Mouse (Mus musculus): ENCODE measurements around the gene Atp5g1.
"Not testable (repeated sequence)": the region's sequence is repeated elsewhere in the genome, so short reads cannot be mapped to it uniquely, and the experiment has no call there.

Gene Atp5g1

GRCm38 (mm10) chr11:96075509-96076220, at the start of gene Atp5g1:
Gene Atp5g1, minus strand, starts transcription at chr11:96075670.
- DNase-seq (ENCODE audit: low read depth, low spot score): peak; percentile 100

GRCm38 (mm10) chr11:96124052-96124914, 48.8 kb upstream of the Atp5g1 start:
- DNase-seq (ENCODE audit: low read depth, low spot score): peak; percentile 50

GRCm38 (mm10) chr11:96122806-96123205, 47.3 kb upstream of the Atp5g1 start:
- DNase-seq (ENCODE audit: low read depth, low spot score): not testable (repeated sequence)

DNA sequence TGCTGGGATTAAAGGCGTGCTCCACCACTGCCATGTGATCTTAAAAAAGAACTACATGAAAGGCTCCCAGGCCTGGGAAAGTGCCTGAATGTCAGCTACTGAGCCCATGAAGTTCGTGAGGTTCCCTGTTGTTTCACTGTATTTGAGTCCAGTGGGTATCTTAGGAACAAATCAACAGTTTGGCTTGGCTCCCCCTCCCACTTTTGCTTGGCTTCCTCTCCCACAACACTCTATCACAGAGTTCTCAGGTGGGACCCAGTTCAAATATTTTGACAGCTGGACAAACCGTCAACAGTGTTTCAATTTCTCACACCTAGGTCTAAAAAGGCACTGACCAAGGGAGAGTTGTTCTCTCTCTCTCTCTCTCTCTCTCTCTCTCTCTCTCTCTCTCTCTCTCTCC, 43.9 kb upstream of the Atp5g1 start:
- DNase-seq (ENCODE audit: low read depth, low spot score): no peak

DNA sequence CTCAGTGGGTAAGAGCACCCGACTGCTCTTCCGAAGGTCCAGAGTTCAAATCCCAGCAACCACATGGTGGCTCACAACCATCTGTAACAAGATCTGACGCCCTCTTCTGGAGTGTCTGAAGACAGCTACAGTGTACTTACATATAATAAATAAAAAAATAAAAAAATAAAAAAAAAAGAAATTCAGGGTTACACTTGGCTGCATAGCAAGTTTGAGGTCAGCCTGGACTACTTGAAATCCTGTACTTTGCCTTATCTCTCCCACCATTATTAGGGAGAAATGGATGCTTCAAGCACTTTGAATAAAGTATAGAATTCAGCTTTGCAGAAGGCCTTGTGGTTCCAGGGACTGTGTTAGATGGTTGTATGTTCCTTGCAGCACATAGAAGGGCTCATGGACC, 41.5 kb upstream of the Atp5g1 start:
- not testable (repeated sequence) for DNase-seq (ENCODE audit: low read depth, low spot score)

DNA sequence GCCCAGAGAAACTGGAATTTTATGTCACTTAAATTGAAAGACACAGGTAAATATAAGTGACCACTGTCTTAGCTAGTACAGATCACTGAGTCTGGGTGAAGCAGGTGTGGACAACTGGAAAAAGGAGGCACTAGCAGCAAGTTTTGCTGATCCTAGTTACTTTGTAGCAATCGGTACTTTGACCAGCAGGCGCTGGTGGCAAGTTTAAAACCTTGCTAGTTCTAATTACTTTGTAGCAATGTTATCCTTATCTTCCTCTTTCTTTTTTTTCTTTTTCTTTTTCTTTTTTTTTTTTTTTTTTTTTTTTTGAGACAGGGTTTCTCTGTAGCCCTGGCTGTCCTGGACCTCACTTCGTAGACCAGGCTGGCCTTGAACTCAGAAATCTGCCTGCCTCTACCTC, 40.6 kb upstream of the Atp5g1 start:
- no peak for DNase-seq (ENCODE audit: low read depth, low spot score)

DNA sequence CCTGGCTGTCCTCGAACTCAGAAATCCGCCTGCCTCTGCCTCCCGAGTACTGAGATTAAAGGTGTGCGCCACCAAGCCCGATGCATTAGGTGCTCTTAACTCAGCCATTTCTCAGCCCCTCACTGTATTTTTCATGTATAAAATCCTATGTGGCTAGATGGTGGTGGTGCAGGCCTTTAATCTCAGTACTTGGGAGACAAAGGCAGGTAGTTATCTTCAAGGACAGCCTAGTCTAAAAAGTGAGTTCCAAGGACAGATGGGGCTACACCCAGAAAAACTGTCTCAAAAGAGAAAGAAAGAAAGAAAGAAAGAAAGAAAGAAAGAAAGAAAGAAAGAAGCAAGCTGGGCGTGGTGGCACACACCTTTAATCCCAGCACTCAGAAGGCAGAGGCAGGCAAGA, 39.9 kb upstream of the Atp5g1 start:
- DNase-seq (ENCODE audit: low read depth, low spot score): no peak

DNA sequence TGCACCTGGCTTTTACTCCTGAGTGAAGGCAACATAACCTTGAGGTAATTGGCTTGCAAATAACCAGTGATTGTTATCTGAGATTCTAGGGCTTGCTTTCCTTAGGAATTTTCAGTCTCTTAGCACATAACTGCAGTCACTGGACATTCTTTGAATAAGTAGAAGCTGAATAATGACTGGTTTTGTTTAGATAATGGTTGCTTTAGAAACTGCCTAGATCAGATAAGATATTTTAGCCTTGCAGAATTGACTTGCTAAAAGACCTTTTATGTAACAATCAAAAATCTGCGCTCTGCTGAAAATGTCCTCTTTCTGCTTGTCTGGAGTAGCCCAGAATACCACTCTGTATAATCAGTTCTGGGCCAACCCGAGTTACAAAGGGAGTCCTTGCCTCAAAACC, 38.6 kb upstream of the Atp5g1 start:
- no peak for DNase-seq (ENCODE audit: low read depth, low spot score)

DNA sequence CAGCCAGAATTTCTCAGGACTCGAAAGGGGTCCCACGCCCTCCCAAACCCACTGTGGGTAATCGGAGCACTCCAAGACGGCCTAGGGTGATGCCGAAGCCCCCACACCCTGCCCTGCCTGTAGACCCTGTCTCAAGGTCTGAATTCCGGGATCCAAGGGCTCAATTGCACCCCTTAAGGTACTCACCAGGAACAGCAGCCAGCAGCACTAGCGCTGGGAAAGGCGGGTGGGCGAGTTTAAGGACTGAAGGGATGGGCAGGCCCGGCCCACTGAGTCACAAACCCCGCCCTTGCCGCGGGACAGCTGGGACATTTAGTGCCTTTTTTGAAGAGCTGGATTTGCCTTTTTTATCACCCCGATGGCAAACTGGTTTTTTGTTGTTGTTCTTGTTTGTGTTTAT, 36.3 kb upstream of the Atp5g1 start, which contains the start of gene Calcoco2:
Gene Calcoco2, minus strand, starts transcription at position 214 of the 400 bp plus-strand sequence.
- no peak for DNase-seq (ENCODE audit: low read depth, low spot score)

DNA sequence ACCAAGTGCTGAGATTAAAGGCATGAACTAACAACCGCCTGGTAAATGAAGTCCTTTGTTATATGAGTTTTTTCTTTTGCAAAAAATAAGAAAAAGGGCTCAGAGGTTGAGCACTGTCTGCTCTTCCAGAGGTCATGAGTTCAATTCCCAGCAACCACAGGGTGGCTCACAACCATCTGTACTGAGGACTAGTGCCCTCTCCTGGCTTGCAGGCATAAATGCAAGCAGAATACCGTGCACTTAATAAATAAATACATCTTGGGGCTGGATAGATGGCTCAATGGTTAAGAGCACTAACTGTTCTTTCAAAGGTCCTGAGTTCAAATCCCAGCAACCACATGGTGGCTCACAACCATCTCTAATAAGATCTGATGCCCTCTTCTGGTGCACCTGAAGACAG, 35.5 kb upstream of the Atp5g1 start:
- not testable (repeated sequence) for DNase-seq (ENCODE audit: low read depth, low spot score)

DNA sequence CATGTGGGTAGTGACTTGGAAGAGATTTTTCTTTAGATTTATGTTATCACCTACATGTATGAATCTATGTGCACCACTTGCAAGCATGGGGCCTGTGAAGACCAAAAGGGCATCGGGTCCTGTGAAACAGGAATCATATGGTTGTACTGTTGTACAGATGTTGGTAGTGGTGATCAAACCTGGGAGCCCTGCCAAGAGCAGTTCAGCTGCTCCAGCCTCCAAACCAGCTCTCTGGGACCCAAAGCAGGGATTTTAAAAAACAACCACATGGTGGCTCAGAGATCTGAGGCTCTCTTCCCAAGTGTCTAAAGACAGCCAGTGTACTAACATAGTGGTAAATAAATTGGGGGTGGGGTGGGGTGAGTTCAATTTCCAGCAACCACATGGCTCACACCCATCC, 32.9 kb upstream of the Atp5g1 start:
- DNase-seq (ENCODE audit: low read depth, low spot score): no peak

GRCm38 (mm10) chr11:96093361-96093760, 17.9 kb upstream of the Atp5g1 start:
- DNase-seq (ENCODE audit: low read depth, low spot score): peak; percentile 59

DNA sequence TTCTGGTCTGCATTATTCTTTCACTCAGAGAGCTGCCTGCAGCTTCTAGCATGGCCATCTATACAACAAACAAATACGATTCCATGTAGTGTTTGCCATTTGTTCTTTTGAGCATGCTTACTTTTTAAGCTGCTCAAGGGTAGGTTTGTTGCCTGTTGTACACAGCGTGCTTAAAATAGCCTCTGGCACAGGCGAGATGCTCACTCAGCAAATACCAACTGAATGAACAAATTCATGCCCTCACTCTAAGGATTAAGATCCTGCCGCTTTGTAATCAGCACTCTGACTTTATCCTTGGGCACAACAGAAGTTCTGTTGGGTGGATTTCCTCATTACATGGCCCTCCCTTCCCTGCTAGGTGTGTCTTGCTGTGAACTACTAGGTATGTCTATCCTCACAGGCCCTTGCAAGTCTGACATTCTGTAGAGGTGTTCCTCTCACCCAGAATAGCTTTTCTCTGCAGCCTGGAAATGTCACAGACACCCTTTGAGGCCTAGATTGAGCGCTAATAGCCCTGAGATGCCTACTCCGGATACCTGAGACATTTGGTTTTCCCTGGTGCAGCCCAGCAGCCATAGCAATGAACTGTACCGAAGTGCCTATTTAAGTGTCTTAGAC, 17.3 kb upstream of the Atp5g1 start:
- DNase-seq (ENCODE audit: low read depth, low spot score): no peak

DNA sequence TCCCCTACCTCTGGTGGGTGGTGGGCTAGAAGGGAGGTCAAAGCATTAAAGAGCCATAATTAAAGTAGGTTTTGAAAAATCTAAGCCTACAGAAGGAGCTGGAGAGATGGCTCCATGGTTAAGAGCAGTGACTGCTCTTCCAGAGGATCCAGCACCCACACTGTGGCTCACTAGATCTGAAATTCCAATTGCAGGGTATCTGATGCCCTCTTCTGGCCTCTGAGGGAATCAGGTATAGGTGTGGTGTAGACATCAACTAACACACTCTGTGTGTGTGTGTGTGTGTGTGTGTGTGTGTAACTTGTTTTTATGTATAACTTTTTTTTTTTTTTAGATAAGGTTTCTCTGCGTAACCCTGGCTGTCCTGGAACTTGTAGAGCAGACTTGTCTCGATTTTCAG, 15.6 kb upstream of the Atp5g1 start:
- DNase-seq (ENCODE audit: low read depth, low spot score): no peak

DNA sequence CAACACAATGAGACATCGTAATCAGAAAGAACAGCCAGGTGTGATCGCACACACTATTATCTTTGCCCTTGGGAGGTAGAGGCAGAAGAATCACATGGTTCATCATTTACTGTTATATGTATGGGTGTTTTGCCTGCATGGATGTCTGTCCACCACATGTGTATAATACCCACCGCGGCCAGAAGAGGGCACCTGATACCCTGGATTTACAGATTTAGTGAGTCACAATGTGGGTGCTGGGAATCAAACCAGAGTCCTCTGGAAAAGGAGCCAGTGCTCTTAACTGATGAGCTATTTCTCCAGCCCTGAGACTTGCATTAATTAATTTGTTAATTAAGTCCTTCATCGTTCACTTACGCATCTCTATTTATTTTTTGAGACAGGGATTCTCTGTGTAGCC, 12.5 kb upstream of the Atp5g1 start:
- no peak for DNase-seq (ENCODE audit: low read depth, low spot score)

DNA sequence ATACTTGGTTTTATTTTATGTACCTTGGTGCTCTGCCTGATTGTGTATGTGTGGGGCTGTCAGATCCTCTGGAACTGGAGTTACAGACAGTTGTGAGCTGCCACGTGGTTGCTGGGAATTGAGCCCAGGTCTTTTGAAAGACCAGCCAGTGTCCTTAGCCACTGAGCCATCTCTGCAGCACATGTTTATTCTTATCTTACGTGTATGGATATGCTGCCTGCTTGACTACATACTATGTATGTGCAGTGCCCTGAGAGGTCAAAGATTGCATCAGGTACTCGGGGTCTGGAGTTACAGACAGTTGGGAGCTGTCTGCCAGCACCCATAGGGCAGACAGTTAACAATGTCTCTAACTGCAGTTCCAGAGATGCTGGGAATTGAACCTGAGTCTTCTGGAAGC, 7.2 kb upstream of the Atp5g1 start:
- DNase-seq (ENCODE audit: low read depth, low spot score): no peak

DNA sequence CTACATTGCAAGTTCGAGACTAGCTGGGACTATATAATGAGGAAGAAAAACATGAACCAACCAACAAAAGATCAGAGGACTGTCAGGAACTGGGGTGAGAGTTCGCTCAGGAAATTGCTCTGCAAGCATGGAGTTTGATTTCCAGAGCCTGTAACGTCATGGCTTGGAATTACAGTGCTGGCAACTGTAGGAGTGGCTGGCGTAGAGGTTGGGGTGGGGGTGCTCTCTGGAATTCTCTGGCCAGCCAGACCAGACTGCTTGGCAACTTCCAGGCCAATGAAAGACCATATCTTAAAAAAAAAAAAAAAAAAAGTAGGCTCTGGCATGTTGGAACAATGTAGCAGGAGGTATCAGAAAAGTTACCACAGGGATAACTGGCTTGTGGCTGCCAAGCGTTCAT, 5.3 kb upstream of the Atp5g1 start:
- DNase-seq (ENCODE audit: low read depth, low spot score): no peak

- DNase-seq (ENCODE audit: low read depth, low spot score): no peak
These were observed 993 bp upstream of the Atp5g1 start for GRCm38 (mm10) chr11:96076221-96077105.

DNA sequence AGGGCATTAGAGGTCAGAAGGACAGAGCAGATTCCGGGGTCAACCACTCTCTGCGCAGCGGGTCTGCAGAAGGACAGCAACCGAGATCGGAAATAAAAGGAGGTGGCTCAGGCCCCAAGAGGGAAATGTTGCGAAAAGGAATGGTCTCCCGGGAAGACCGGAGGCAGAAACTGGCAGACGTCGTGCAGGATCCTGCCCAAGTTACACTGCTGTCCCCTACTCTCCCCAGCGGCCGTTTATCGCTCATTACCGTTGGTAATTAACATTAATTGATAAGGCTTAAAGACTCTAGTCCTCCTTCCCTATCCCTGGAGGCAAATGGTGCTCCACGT, 327 bp downstream of the Atp5g1 start:
- DNase-seq (ENCODE audit: low read depth, low spot score): peak; percentile 17

DNA sequence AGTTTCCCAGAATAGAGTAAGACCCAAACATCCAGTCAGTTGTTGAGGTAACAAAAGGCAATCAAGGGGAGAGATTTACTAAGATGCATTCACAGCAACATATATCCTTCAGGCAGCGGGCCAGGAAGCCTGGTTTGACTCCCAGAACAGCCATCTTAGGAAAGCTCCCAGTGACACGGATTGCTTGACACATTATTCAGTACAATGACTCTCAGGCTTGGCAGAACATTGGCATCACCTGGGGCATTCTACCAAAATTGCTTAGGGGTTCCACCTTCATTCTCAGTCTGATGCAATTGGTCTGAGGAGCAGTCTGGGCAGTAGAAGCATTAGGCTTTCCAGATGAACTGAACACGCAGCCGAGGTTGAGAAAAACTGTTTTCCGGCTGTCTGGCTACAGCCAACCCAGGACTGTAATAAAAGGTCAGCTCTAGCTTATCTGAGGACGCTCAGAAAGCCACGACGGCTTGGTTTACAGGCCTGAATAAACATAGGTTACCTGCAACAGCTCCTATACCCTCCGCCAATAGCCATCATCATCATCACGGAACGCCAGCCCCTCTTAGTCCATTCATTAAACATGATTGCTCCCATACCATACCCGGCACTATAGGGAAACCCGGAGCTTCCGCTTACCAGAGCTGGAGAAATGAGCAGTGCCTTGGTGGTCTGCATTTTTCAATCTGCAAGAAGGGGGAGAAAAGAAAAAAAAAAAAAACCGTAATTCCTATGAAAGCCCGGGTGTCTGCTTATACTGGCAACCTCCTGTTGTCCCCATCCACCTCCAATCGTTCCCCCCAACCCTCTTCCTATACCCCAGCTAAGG, 906 bp downstream of the Atp5g1 start:
- DNase-seq (ENCODE audit: low read depth, low spot score): no peak
